Mouse (Mus musculus) cerebellum, adult 2 months (tissue): ENCODE measurements around the gene Hnrnpul1.

ENCODE experiments used
- CTCF ChIP-seq: fragments of 200-500 bp; IDR thresholded peaks from 2 replicates; pipeline ENCODE4 v1.5.1; 2011; ENCODE audit warnings: low read depth, mild to moderate bottlenecking, control low read depth, low read length, moderate library complexity, borderline replicate concordance; ENCODE audit not compliant: insufficient read depth
- POLR2A ChIP-seq: fragments of 200-500 bp; IDR thresholded peaks from 2 replicates; pipeline ENCODE4 v1.6.1; 2011; ENCODE audit warnings: low read length, control low read depth, borderline replicate concordance; ENCODE audit not compliant: insufficient read depth

GRCm38 (mm10) chr7:25793679-25794078 is 39.1 kb upstream of the Hnrnpul1 start:
- TF ChIP-seq POLR2A (no peak), CTCF (no peak)
